Mouse (Mus musculus) right cerebral cortex, postnatal 25 days (tissue): Measurements from ENCODE around the gene Elf2.

Experiments
- DNase-seq: peaks from one replicate; pipeline ENCODE4 v3.0.0; 2022

Elf2 gene

DNA sequence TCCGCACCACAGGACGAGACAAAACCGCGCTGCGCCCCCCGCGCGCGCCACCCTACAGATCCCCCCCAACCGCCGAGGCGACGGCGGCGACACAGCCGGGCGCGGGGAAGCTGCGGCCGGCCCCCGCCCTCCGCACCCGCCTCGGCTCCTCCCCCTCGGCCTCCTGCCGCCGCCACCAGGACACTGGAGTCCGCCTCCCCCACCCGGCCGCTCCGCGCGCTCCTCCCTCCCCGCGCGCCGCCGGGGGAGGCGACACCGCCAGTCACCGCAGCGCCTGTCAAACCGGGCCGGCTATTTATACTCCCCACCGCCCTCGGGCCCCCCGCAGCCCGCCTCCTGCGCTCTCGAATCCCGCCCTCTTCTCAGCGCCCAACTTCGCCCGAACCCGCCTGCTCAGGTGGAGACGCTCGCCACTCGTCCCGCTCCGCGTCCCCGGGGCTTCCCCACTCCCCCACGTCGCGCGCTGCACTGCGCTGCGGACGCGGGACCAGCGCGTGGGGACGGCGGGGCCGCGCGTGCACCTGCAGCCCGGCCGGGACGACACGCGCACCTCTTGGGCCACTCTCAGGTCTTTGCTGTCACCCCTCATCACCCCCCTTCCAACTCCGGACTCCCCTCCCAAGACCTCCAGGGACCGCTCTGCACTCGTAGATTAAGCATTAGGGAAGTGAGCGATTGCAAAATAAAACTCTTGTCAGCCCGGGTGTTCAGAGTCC is at the start of gene Elf2:
Elf2 (minus strand) TSS at position 112 of the 716 bp plus-strand sequence.
- peak; percentile 83 for DNase-seq

DNA sequence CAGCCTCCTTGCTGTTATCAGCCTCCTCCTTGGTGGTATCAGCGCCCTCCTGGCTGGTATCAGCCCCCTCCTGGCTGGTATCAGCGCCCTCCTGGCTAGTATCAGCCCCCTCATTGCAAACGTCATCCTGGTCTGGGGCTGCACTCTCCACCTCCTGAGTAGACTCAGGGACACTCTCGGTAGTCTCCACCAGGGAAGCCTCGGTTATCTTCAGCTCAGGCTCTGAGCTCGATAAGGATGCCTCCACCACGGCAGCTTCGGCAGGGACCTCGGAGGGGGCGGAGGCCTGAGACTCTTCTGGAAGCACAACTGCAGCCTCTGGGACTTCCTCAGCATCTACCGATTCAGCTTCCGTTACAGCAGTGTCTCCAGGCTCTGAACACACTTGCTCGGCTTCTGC is 48.4 kb upstream of the Elf2 start:
- no peak for DNase-seq

GRCm38 (mm10) chr3:51387868-51388381 is 47.5 kb upstream of the Elf2 start:
- no peak for DNase-seq

DNA sequence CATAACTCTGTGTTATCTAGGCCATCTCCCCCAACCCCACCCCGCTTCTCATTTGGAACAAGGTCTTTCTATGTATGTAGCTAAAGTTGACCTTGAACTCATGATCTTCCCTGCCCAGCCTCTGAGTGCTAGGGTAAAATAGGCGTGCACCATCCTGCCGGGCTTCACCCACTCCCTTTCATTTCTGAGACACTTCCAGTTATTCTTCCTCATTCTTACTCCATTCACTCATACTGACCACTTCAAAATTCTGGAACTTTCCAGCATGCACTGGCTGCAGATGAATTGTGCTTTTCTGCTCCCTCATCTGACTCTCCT is 46.6 kb upstream of the Elf2 start:
- DNase-seq = no peak

DNA sequence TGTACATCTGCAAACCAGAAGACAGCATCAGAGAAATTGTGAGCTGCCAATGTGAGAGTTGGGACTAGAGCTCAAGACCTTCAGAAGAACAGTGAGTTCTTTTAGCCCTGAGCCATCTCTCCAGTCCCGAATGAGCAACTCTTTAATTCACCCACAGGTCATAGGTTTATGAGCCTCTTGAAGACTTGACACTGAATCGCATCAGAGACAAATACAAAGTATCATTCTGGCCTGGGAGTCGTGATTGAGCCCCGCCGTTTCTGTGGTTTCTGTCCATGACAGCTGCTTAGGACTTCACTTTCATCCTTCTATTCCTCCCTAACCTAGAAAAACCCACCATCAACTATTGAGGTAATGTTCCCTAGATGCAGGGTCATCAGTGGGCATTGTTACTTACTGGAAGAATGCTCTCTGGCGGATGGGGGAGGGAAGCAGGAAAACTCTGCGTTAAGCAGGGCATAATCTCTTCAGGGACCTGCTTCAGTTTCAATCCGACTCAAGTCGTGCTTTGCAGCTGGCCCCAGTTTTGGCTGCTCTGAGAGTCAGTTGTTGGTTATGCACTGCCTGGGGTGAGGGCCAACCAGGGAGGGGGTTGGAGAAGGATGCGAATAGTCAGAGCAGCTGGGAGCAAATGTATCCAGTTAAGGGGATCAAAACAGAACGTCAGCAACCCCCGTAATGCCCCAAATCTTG is 46.1 kb upstream of the Elf2 start:
- DNase-seq = no peak

- no peak for DNase-seq
Measured at GRCm38 (mm10) chr3:51383409-51383808, 42.9 kb upstream of the Elf2 start.

DNA sequence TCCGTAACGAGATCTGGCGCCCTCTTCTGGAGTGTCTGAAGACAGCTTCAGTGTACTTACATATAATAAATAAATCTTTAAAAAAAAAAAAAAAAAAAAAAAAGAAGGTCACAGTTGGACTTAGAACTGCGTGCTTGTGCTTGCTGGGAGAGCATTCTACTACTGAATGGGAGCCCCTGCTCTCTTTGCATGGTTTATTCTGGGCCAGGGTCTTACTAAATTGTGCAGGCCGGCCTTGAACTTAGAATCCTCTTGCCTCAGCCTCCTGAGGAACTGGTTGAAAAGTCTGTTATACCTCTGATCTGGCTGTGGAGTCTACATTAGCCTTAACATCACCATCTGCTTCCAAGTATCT is 40.2 kb upstream of the Elf2 start:
- DNase-seq = no peak

- DNase-seq = no peak
Measured at GRCm38 (mm10) chr3:51379786-51380659, 39.6 kb upstream of the Elf2 start.

DNA sequence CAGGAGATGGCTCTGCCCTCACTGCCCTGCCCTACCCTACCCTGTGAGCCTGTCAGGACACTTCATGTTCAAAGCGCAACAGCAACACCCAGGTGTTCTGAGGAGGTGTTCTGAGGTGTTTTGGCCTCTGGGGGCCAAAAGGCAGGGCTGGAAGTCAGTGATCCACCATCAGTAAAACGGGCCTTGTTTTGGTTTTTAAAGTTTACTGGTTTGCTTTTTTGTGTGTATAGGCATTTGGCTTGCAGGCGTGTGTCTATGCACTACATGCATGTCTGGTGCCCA is 38.1 kb upstream of the Elf2 start:
- DNase-seq = no peak

- no peak for DNase-seq
Measured at GRCm38 (mm10) chr3:51377878-51378664, 37.6 kb upstream of the Elf2 start.

- no peak for DNase-seq
Measured at GRCm38 (mm10) chr3:51375307-51376265, 35.1 kb upstream of the Elf2 start.

DNA sequence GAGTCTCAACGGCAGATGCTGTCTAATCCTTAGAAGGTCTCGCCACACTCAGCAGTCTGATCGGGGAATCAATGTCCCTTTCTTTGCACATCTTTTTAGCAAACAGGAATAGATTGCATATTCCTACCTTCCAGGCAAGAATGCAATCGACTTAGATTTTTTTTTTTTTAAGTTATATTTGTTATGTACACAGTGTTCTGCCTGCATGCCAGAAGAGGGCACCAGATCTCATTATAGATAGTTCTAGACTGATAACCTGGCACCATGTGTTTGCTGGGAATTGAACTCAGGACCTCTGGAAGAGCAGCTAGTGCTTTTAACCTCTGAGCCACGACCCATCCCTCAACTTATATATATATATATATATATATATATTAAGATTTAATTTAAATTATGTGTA is 33.1 kb upstream of the Elf2 start:
- DNase-seq = no peak

- DNase-seq = no peak
Measured at GRCm38 (mm10) chr3:51372883-51373282, 32.4 kb upstream of the Elf2 start.

DNA sequence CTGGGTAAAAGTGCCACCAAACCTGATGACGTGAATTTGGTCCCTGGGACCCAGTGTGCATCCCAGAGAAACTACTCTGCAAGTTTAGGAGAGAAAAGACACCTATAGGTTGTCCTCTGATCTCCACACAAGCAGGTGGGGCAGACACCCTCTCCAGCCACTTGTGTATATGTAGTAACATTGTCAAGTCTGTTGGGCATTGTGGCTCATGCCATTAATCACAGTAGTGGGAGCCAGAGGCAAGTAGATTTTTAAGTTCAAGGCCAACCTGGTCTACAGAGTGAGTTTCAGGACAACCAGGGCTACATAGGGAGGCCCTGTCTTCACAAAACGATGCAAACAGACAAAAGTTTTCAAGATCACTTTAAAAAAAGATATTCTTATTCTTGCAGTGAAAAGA is 31.4 kb upstream of the Elf2 start:
- no peak for DNase-seq

GRCm38 (mm10) chr3:51368011-51368410 is 27.5 kb upstream of the Elf2 start:
- DNase-seq = no peak

DNA sequence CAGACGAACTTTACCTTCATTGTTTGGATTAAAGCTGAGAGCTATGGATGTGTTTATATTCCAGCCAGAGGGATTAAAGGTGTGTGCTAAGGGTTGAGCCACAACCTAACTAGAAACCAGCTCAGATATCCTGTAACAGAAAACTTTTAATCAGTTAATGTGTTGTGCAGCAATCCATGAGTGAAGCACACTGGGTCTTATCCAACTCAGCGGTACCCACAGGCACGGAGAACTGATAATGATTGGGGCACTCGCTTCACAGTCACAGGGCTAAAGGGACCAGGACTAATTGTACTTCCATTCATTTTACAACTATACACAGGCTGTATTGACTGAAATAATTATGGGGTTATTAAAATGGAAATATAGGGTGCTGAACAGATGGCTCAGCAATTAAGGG is 26.5 kb upstream of the Elf2 start:
- no peak for DNase-seq

- no peak for DNase-seq
Measured at GRCm38 (mm10) chr3:51365517-51365882, 25.0 kb upstream of the Elf2 start.

GRCm38 (mm10) chr3:51364703-51365516 is 24.4 kb upstream of the Elf2 start:
- DNase-seq = peak; percentile 79

DNA sequence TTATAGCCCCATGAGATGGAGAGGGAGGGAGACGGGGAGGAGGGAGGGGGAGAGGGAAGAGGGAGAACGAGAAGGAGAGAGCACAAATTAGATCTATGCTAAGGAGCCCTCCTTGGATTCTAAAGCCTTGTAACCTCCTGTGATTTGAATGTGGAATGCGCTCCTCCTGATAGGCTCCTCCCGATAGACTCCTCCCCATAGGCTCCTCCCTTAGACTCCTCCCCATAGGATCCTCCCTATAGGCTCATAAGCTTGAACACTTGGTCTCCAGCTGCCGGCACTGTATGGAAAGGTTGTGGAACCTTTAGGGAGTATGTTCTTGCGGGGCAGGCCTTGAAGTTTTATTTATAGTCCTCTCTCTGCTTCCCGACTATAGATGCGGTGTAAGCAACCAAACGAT is 20.6 kb upstream of the Elf2 start:
- DNase-seq = no peak

GRCm38 (mm10) chr3:51359558-51360307 is 19.3 kb upstream of the Elf2 start:
- no peak for DNase-seq
